Mouse (Mus musculus) olfactory bulb, adult 2 months (tissue): ENCODE results near the gene Hic2.

ENCODE experiments used
- CTCF ChIP-seq: fragments of 200-500 bp; IDR thresholded peaks from 2 replicates; pipeline ENCODE4 v1.5.1; 2012; ENCODE audit warnings: low read depth, mild to moderate bottlenecking, low read length, moderate library complexity; ENCODE audit not compliant: insufficient read depth
- POLR2A ChIP-seq: fragments of 200-500 bp; IDR thresholded peaks from 2 replicates; pipeline ENCODE4 v1.6.1; 2012; ENCODE audit warnings: mild to moderate bottlenecking, low read depth, low read length, moderate library complexity; ENCODE audit not compliant: insufficient read depth

DNA sequence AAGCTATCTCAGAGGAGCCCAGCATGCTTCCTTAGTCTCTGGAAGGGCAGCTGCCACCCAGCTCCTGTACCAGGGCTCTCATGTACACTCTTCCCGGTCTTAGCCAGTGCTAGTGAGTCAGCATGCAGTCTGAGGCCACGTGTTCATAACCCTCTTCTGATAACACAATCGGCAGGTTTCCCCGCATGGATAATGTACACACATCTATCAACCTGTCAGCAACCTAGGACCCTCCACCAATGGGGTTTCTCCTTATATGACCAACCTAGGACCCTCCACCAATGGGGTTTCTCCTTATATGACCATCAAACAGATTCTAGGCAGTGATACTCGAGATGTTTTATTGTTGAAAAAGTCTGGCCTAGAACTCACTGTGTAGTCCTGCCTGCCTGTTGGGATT lies 34.6 kb downstream of the Hic2 start:
- TF ChIP-seq POLR2A, result no peak
- TF ChIP-seq CTCF, result no peak
